Mouse (Mus musculus) limb, embryonic 14.5 days (tissue): Measurements from ENCODE around the gene Sult2b1. TPM values are rescaled to one million over a fixed set of nuclear protein-coding genes. Genes with fewer than 3 reads are reported as not detected.

Source experiments
- ATAC-seq: fragments of 200-750 bp; cut with Nextera tagmentation; 2 replicates; pipeline ENCODE4 v1.8.0; 2017; ENCODE audit warnings: low read depth, moderate number of reproducible peaks, moderate TSS enrichment; ENCODE audit not compliant: low FRiP score
- DNase-seq: peaks from one replicate; pipeline ENCODE4 v3.0.0-alpha.2; 2015; ENCODE audit warnings: low spot score
- H3K27ac ChIP-seq: fragments of 300-500 bp; sonication (generic); replicated peaks from 2 replicates; pipeline ENCODE4 v1.5.1; 2014; ENCODE audit warnings: low read depth, mild to moderate bottlenecking, low read length, moderate library complexity, mixed read lengths
- H3K27me3 ChIP-seq: fragments of 300-500 bp; sonication (generic); 2 replicates; pipeline ENCODE4 v1.6.1; 2014; ENCODE audit warnings: low read length, mixed read lengths; ENCODE audit not compliant: control insufficient read depth, insufficient read depth
- H3K36me3 ChIP-seq: fragments of 300-500 bp; sonication (generic); 2 replicates; pipeline ENCODE4 v1.6.1; 2014; ENCODE audit warnings: mild to moderate bottlenecking, low read length, moderate library complexity, mixed read lengths; ENCODE audit not compliant: control insufficient read depth, insufficient read depth
- H3K4me1 ChIP-seq: fragments of 300-500 bp; sonication (generic); 2 replicates; pipeline ENCODE4 v1.6.1; 2014; ENCODE audit warnings: antibody characterized with exemption, low read length, mixed read lengths; ENCODE audit not compliant: control insufficient read depth, insufficient read depth
- H3K4me2 ChIP-seq: fragments of 300-500 bp; sonication (generic); replicated peaks from 2 replicates; pipeline ENCODE4 v1.6.1; 2014; ENCODE audit warnings: low read depth, mild to moderate bottlenecking, low read length, moderate library complexity; ENCODE audit not compliant: severe bottlenecking
- H3K4me3 ChIP-seq: fragments of 300-500 bp; sonication (generic); replicated peaks from 2 replicates; pipeline ENCODE4 v1.5.1; 2014; ENCODE audit warnings: low read length
- H3K9ac ChIP-seq: fragments of 300-500 bp; sonication (generic); 2 replicates; pipeline ENCODE4 v1.6.1; 2014; ENCODE audit warnings: mild to moderate bottlenecking, low read depth, low read length, moderate library complexity; ENCODE audit not compliant: severe bottlenecking
- H3K9me3 ChIP-seq: fragments of 300-500 bp; sonication (generic); 2 replicates; pipeline ENCODE4 v1.6.1; 2016; ENCODE audit warnings: low read length; ENCODE audit not compliant: control insufficient read depth
- POLR2A ChIP-seq: fragments of 200-500 bp; IDR thresholded peaks from 2 replicates; pipeline ENCODE4 v1.8.0; 2012; ENCODE audit warnings: inconsistent platforms, mild to moderate bottlenecking, moderate library complexity, borderline replicate concordance; ENCODE audit not compliant: insufficient read depth, insufficient read length; ENCODE audit errors: extremely low read depth
- WGBS: fragments of 180-500 bp; shearing (Covaris S2); extraction: QIAGEN DNeasy Blood & Tissue Kit; methylation state at CpG from one replicate; pipeline ENCODE4 v1.1.7; 2014; 5-methylcytosine and 5-hydroxymethylcytosine counted together
- polyA plus RNA-seq, 2 experiments: library from polyadenylated mRNA; depleted of rRNA in 1 of 2; stranded (reverse) in 1 of 2; unstranded in 1 of 2; fragments of >200 nt; fragmentation: Nextera tagmentation in 1 of 2; extraction: Ambion mirVana in 1 of 2; gene quantifications; 2 replicates each; pipeline versions ENCODE4 v1.2.1 to v1.2.3; 2012 to 2014

The Sult2b1 gene
- polyA plus RNA-seq, 2 experiments: 8.9 to 31.7 TPM

- Histone ChIP-seq H3K36me3 (peaks cover 47% of the 10 kb centered on the region), H3K27ac (no peak overlapping the region), H3K9ac (no peak overlapping the region), H3K4me2 (no peak overlapping the region), H3K4me3 (no peak overlapping the region), H3K9me3 (no peaks in the 10 kb centered on the region; the same call in 1 of the 2 replicates), H3K4me1 (peaks cover 22% of the 10 kb centered on the region), H3K27me3 (peaks cover 23% of the 10 kb centered on the region; the same call in 1 of the 2 replicates)
- ATAC-seq (no peak), DNase-seq (no peak)
- WGBS: 51% methylated on average over 6 of the region's 6 CpGs
- no peak for TF ChIP-seq POLR2A
Measured at GRCm38 (mm10) chr7:45796950-45797349, 12.5 kb upstream of the Sult2b1 start.

DNA sequence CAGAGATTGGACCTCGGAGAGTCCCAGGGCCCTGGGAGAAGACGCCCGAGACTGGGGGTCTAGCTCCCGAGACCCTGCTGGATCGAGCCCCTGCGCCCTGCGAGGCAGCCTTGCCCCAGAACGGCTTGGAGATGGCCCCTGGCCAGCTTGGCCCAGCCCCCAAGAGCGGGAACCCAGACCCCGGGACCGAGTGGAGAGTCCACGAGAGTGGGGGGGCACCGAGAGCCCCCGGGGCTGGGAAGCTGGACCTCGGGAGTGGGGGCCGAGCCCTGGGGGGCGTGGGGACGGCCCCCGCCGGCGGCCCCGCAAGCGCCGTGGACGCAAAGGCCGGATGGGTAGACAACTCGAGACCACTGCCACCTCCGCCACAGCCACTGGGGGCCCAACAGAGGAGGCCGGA, 10.5 kb upstream of the Sult2b1 start:
- Histone ChIP-seq H3K27me3 (peaks cover 23% of the 10 kb centered on the region; the same call in 1 of the 2 replicates), H3K27ac (no peak overlapping the region), H3K36me3 (peaks cover 58% of the 10 kb centered on the region), H3K4me3 (no peak overlapping the region), H3K9ac (no peak overlapping the region), H3K4me2 (no peak overlapping the region), H3K9me3 (no peaks in the 10 kb centered on the region; the same call in 1 of the 2 replicates), H3K4me1 (peaks cover 18% of the 10 kb centered on the region)
- DNase-seq (no peak), ATAC-seq (no peak)
- 96% methylated on average over 22 of the region's 29 CpGs for WGBS
- TF ChIP-seq POLR2A: no peak

GRCm38 (mm10) chr7:45793969-45794585, 9.6 kb upstream of the Sult2b1 start:
- Histone ChIP-seq H3K9me3 (no peaks in the 10 kb centered on the region; the same call in 1 of the 2 replicates), H3K27me3 (peaks cover 23% of the 10 kb centered on the region; the same call in 1 of the 2 replicates), H3K27ac (no peak overlapping the region), H3K9ac (no peak overlapping the region), H3K4me1 (peaks cover 18% of the 10 kb centered on the region), H3K4me3 (no peak overlapping the region), H3K4me2 (no peak overlapping the region), H3K36me3 (peaks cover 67% of the 10 kb centered on the region)
- no peak for TF ChIP-seq POLR2A
- ATAC-seq (no peak), DNase-seq (no peak)
- WGBS: 82% methylated on average over 32 of the region's 44 CpGs

DNA sequence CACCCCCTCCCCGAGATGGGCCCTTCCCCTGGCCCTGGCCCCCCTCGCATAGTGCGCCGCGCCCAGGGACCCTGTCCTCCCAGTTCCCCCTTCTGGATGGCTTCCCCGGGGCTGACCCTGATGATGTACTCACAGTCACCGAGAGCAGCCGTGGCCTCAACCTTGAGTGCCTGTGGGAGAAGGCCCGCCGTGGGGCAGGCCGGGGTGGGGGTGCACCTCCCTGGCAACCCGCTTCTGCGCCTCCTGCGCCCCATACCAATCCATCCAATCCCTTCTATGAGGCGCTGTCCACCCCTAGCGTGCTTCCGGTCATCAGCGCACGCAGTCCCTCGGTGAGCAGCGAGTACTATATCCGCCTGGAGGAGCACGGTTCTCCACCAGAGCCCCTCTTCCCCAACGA, 8.8 kb upstream of the Sult2b1 start:
- Histone ChIP-seq H3K4me2 (no peak overlapping the region), H3K9ac (no peak overlapping the region), H3K36me3 (peaks cover 74% of the 10 kb centered on the region), H3K9me3 (no peaks in the 10 kb centered on the region; the same call in 1 of the 2 replicates), H3K4me1 (peaks cover 9% of the 10 kb centered on the region), H3K27me3 (peaks cover 14% of the 10 kb centered on the region; the same call in 1 of the 2 replicates), H3K4me3 (no peak overlapping the region), H3K27ac (no peak overlapping the region)
- TF ChIP-seq POLR2A: no peak
- WGBS: 86% methylated on average over 23 of the region's 24 CpGs
- DNase-seq (no peak), ATAC-seq (no peak)

DNA sequence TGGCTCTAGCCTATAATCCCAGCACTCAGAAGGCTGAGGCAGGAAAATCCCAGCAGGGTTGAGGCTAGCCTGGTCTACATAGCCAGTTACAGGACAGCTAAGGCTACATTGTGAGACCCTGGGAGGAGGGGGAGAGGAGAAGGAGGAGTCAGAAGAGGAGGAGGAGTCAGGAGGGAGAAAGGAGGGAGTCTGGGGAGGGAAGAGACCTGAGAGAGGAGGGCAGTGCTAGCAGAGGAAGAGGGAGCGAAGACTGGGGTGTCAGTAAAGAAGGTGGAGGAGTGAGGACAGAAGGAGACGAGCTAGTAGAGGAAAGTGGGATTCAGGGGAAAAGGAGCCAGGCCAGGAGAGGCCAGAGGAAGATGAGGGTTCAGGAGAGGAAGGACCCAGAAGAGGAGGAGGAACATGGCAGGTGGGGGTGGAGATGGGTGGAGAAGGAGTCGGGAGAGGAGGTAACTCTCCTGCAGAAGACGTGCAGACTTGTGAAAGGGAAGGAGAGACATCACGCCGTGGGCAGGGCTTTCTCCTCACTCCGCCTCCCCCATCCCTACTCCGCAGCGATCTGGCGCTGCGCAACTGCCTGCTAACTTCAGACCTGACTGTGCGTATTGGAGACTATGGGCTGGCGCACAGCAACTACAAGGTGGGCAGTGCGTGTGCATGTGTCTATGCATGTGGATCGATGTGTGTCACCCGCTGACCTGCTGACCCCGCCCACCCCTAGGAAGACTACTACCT, 7.5 kb upstream of the Sult2b1 start:
- peaks cover 77% of the 10 kb centered on the region for H3K36me3 ChIP-seq

More for the DNA sequence above, 7.5 kb upstream of the Sult2b1 start:
- Histone ChIP-seq H3K4me2 (no peak overlapping the region), H3K9me3 (no peaks in the 10 kb centered on the region; the same call in 1 of the 2 replicates), H3K27me3 (peaks cover 2% of the 10 kb centered on the region; the same call in 1 of the 2 replicates), H3K9ac (no peak overlapping the region), H3K4me3 (no peak overlapping the region), H3K27ac (no peak overlapping the region), H3K4me1 (peaks cover under 1% of the 10 kb centered on the region; the same call in 1 of the 2 replicates)
- ATAC-seq (no peak), DNase-seq (no peak)
- TF ChIP-seq POLR2A: no peak
- WGBS: 79% methylated on average over 17 of the region's 17 CpGs
